Mouse (Mus musculus) CH12.LX (cell line): ENCODE data around the gene Scd3.

Experiments used
- CTCF ChIP-seq, 2 experiments: IDR thresholded peaks in 1 of 2; conservative IDR thresholded peaks in 1 of 2; 2 replicates each; pipeline ENCODE4 v1.5.1; 2011 to 2012; ENCODE audit warnings: low read depth in 2 of 2, low read length in 2 of 2, improper control_type of control experiment in 1 of 2, inconsistent platforms in 1 of 2, mild to moderate bottlenecking in 1 of 2, moderate library complexity in 1 of 2
- EP300 ChIP-seq: IDR thresholded peaks from 2 replicates; pipeline ENCODE4 v1.6.1; 2011; ENCODE audit warnings: low read length, improper control_type of control experiment
- POLR2A ChIP-seq: IDR thresholded peaks from 2 replicates; pipeline ENCODE4 v1.6.1; 2011; ENCODE audit warnings: low read depth, mild to moderate bottlenecking, improper control_type of control experiment, low read length
- POLR2AphosphoS2 ChIP-seq: IDR thresholded peaks from 2 replicates; pipeline ENCODE4 v1.6.1; 2011; ENCODE audit warnings: low read depth, low read length, improper control_type of control experiment

DNA sequence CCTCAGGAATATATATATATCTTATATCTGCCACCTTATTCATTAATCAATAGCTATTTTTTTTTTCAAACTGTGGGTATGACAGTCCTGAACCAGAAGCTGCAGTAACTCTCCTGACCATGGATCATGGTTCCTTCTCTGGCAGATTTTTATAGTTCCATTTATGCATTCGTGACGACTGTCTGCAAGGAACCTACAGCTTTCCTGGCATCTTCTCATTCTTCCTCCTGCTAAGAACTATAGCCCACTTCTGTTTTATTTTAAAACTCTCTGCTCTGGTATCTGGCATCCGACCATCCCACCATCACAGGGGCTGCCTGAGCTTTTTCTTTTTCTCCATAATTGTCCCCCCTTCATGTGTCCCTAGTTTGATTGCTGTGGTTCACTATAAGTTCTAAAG, 27.1 kb downstream of the Scd3 start:
- no peak for TF ChIP-seq CTCF (conservative IDR thresholded peaks at IDR 0.05 in 1 of 2, IDR thresholded peaks at IDR 0.05 in 1 of 2; ENCODE audit: low read depth in 2 of 2, low read length in 2 of 2)
- no peak for TF ChIP-seq EP300
- no peak for TF ChIP-seq POLR2AphosphoS2
- no peak for TF ChIP-seq POLR2A
